Mouse (Mus musculus) liver, postnatal 0 days (tissue): ENCODE measurements around the gene Slc7a10. TPM values are rescaled to one million over a fixed set of nuclear protein-coding genes. Genes with fewer than 3 reads are reported as not detected.
A peak's percentile ranks its signal among the peaks of the same experiment; 100 is the strongest.

Experiments
- ATAC-seq: fragments of 200-750 bp; cut with Nextera tagmentation; 2 replicates; pipeline ENCODE4 v1.8.0; 2017; ENCODE audit warnings: mild to moderate bottlenecking, moderate library complexity
- DNase-seq: peaks from one replicate; pipeline ENCODE4 v3.0.0-alpha.2; 2016
- H3K27ac ChIP-seq: fragments of 300-500 bp; sonication (generic); 2 replicates; pipeline ENCODE4 v1.5.1; 2014; ENCODE audit warnings: antibody characterized with exemption, moderate library complexity, mild to moderate bottlenecking, low read depth
- H3K27me3 ChIP-seq: fragments of 300-500 bp; sonication (generic); 2 replicates; pipeline ENCODE4 v1.6.1; 2014; ENCODE audit warnings: low read length, control low read depth, mixed read lengths; ENCODE audit not compliant: insufficient read depth
- H3K36me3 ChIP-seq: fragments of 300-500 bp; sonication (generic); replicated peaks from 2 replicates; pipeline ENCODE4 v1.6.1; 2014; ENCODE audit warnings: mild to moderate bottlenecking, control low read depth, low read length, moderate library complexity, mixed read lengths; ENCODE audit not compliant: insufficient read depth
- H3K4me1 ChIP-seq: fragments of 300-500 bp; sonication (generic); 2 replicates; pipeline ENCODE4 v1.6.1; 2014; ENCODE audit warnings: antibody characterized with exemption, mild to moderate bottlenecking, control low read depth; ENCODE audit not compliant: insufficient read depth
- H3K4me2 ChIP-seq: fragments of 300-500 bp; sonication (generic); 2 replicates; pipeline ENCODE4 v1.6.1; 2014; ENCODE audit warnings: low read depth, mild to moderate bottlenecking, low read length, moderate library complexity, mixed read lengths
- H3K4me3 ChIP-seq: fragments of 300-500 bp; sonication (generic); 2 replicates; pipeline ENCODE4 v1.5.1; 2014; ENCODE audit warnings: low read depth, low read length
- H3K9ac ChIP-seq: fragments of 300-500 bp; sonication (generic); replicated peaks from 2 replicates; pipeline ENCODE4 v1.6.1; 2014; ENCODE audit warnings: mild to moderate bottlenecking, moderate library complexity
- H3K9me3 ChIP-seq: fragments of 300-500 bp; sonication (generic); 2 replicates; pipeline ENCODE4 v1.6.1; 2016; ENCODE audit warnings: mild to moderate bottlenecking, control low read depth, low read length, mixed read lengths
- CTCF ChIP-seq: sonication (generic); IDR thresholded peaks from 2 replicates; pipeline ENCODE4 v1.5.1; 2016; ENCODE audit warnings: antibody characterized with exemption, low read depth
- EP300 ChIP-seq: IDR thresholded peaks from 2 replicates; pipeline ENCODE4 v1.6.1; 2016; ENCODE audit warnings: antibody characterized with exemption, low read depth, mild to moderate bottlenecking
- WGBS: fragments of 180-500 bp; shearing (Covaris S2); extraction: QIAGEN DNeasy Blood & Tissue Kit; methylation state at CpG from one replicate; pipeline ENCODE4 v1.1.7; 2014; ENCODE audit not compliant: insufficient replicate concordance; 5-methylcytosine and 5-hydroxymethylcytosine counted together
- polyA plus RNA-seq: library from polyadenylated mRNA; unstranded; fragments of >200 nt; fragmentation: Nextera tagmentation; extraction: Ambion mirVana; gene quantifications from 2 replicates; pipeline ENCODE4 v1.2.1, GENCODE M21; 2015

Slc7a10 gene
- 0.12 TPM in 2 replicates for polyA plus RNA-seq

DNA sequence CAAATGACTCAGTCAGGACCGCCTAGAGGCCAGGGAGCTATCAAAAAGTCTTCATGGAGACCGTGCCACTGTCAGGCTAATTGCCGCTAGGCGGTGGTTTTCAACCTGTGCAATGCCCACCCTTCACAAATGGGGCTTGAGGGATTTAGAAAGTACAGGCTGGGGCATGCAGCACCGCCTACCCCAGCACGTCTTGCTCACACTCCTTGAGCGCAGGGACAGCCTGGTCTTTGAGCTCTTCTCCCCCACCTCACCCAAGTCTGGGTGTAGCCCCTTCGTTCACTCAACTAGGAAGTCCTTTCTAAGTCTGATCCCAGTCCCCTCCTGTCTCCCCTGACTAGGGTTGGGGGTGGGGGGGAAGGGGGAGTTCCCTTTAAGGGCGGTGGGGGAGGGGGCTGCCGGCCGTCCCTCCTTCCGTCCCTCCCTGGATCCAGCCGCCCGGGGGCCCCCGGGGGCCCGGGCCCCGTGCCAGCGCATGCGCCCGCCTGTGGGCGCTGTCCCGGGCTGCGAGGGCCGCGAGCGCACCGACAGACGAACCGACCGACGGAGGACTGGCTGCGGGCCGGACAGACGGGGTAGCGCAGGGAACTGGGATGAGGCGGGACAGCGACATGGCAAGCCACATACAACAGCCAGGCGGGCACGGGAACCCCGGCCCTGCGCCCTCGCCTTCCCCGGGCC is at the start of gene Slc7a10:
Gene Slc7a10 (plus strand): TSS at position 497 of the 681 bp plus-strand sequence.
- peaks cover 5% of the 10 kb centered on the region; the same call in 1 of the 2 replicates for H3K9me3 ChIP-seq
- H3K4me1 ChIP-seq, result peaks cover 5% of the 10 kb centered on the region; the same call in 1 of the 2 replicates
- no peaks in the 10 kb centered on the region for H3K36me3 ChIP-seq
- H3K9ac ChIP-seq, result no peak within 1 kb of the TSS
- 5% methylated on average over 42 of the region's 43 CpGs for WGBS
- no peak within 1 kb of the TSS for H3K27ac ChIP-seq
- H3K4me3 ChIP-seq, result peak within 1 kb of the TSS; percentile 24
- TF ChIP-seq EP300 (no peak), CTCF (no peak)
- H3K27me3 ChIP-seq, result peaks cover 41% of the 10 kb centered on the region
- DNase-seq, result no peak
- peak within 1 kb of the TSS; percentile 59 for H3K4me2 ChIP-seq
- ATAC-seq, result no peak

- no peak for ATAC-seq
- 88% methylated on average over 1 of the region's 1 CpGs for WGBS
- TF ChIP-seq CTCF (no peak), EP300 (no peak)
- Histone ChIP-seq H3K4me2 (no peak overlapping the region), H3K4me1 (peaks cover 17% of the 10 kb centered on the region), H3K27ac (no peak overlapping the region), H3K36me3 (no peaks in the 10 kb centered on the region), H3K27me3 (no peaks in the 10 kb centered on the region), H3K9me3 (no peaks in the 10 kb centered on the region), H3K4me3 (no peak overlapping the region), H3K9ac (no peak overlapping the region)
- DNase-seq, result no peak
These were observed 48.7 kb upstream of the Slc7a10 start for GRCm38 (mm10) chr7:35137524-35137923.

DNA sequence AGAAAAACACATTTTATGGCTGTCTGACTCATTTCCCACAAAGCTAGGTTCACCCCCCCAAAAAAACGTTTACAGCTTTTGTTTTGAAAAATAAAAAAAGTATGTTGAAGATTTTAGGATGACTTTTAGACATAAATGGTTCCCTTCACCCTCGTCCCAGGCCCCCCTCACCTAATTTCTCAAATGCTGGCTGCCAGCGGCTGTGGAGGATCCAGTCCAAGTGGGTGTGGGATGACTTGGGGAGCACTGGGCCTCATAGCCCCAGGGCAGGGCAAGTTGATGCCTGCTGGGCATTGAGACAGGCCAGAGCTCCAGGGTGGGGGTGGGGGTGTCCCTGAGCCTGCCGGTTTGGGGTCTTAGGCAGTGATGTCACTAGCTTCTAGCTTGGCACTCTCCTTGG is 47.7 kb upstream of the Slc7a10 start:
- H3K4me2 ChIP-seq, result no peak overlapping the region
- H3K36me3 ChIP-seq, result no peaks in the 10 kb centered on the region
- no peak overlapping the region for H3K27ac ChIP-seq
- WGBS, result 59% methylated on average over 4 of the region's 4 CpGs
- DNase-seq (no peak), ATAC-seq (no peak)
- no peak overlapping the region for H3K4me3 ChIP-seq
- TF ChIP-seq EP300 (no peak), CTCF (no peak)
- H3K4me1 ChIP-seq, result peaks cover 22% of the 10 kb centered on the region
- no peaks in the 10 kb centered on the region for H3K9me3 ChIP-seq
- H3K9ac ChIP-seq, result no peak overlapping the region
- H3K27me3 ChIP-seq, result no peaks in the 10 kb centered on the region

- Histone ChIP-seq H3K27me3 (no peaks in the 10 kb centered on the region), H3K4me3 (no peak overlapping the region), H3K9me3 (no peaks in the 10 kb centered on the region), H3K4me2 (no peak overlapping the region), H3K9ac (no peak overlapping the region), H3K27ac (no peak overlapping the region), H3K4me1 (peaks cover 25% of the 10 kb centered on the region), H3K36me3 (no peaks in the 10 kb centered on the region)
- WGBS, result 40% methylated on average over 5 of the region's 5 CpGs
- DNase-seq, result no peak
- ATAC-seq, result no peak
- TF ChIP-seq EP300 (no peak), CTCF (no peak)
These were observed 46.3 kb upstream of the Slc7a10 start for GRCm38 (mm10) chr7:35139880-35140279.

- Histone ChIP-seq H3K4me1 (peaks cover 33% of the 10 kb centered on the region), H3K4me2 (no peak overlapping the region), H3K27ac (no peak overlapping the region), H3K9ac (no peak overlapping the region), H3K27me3 (no peaks in the 10 kb centered on the region), H3K36me3 (no peaks in the 10 kb centered on the region), H3K9me3 (no peaks in the 10 kb centered on the region), H3K4me3 (no peak overlapping the region)
- no peak for ATAC-seq
- 57% methylated on average over 5 of the region's 5 CpGs for WGBS
- DNase-seq, result no peak
- TF ChIP-seq EP300 (no peak), CTCF (no peak)
These were observed 44.7 kb upstream of the Slc7a10 start for GRCm38 (mm10) chr7:35141519-35141918.

DNA sequence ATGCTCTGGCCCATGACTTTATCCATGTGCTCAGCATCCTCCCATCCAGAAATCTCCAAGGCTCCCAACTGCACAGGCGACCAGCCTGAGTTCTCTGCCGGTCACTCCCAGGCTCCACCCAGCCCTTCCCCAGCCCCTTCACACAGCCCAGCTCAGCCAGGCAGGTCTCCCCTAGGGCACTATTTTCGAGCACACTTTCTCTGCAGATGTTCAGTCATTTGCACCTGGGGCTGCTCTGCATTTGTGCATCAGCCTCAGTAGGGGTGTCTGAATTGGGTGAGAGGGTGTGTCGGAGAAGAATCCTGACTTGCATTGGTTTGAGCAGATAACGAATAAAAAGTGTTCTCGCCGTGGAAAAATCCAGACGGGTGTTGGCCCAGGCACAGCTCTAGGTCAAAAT is 43.7 kb upstream of the Slc7a10 start:
- H3K36me3 ChIP-seq, result no peaks in the 10 kb centered on the region
- ATAC-seq (no peak), DNase-seq (no peak)
- peaks cover 43% of the 10 kb centered on the region for H3K4me1 ChIP-seq
- no peak overlapping the region for H3K4me2 ChIP-seq
- TF ChIP-seq EP300, result no peak
- no peak for TF ChIP-seq CTCF
- no peaks in the 10 kb centered on the region for H3K27me3 ChIP-seq
- H3K9me3 ChIP-seq, result no peaks in the 10 kb centered on the region
- H3K27ac ChIP-seq, result no peak overlapping the region
- H3K4me3 ChIP-seq, result no peak overlapping the region
- 74% methylated on average over 8 of the region's 8 CpGs for WGBS
- H3K9ac ChIP-seq, result no peak overlapping the region
